Mouse (Mus musculus): ENCODE data around the gene Hoxa11. TPM values are rescaled to one million over a fixed set of nuclear protein-coding genes. Genes with fewer than 3 reads are reported as not detected.

The Hoxa11 gene
- polyA plus RNA-seq, 1 experiment from 2014 or later: 27.9 TPM

DNA sequence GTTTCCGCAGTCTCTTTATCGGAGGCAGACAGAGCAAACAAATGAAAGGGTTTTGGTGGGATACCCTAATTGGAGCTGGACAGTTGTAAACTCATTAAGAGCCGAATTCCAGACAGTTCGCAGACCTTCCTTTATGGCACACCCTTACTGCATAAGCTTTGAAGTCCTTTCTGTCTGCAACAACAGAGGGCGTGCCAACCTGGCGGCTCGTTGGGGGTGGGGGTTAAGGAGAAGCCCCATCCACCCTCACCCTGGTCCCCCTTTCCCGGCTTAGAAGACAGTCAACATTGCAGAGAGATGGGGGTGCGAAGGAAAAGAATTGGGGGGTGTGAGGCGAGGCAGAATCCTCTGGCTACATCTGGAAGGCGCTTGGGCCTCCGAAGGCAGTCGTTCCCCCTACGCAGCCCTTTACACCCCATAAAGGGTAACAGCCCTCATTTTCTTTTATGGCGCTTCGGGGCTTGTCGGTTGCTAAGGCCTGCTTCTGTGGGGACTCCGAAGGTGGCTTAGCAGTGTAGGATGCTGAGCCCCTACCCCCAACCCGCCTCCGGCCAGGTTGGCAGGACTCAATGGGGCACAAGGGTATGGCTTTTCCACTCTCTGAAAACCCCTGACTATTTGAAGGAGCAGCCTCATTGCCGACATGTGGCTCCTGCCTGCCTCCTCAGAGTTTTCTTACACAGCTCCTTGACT lies 23.5 kb downstream of the Hoxa11 start:
- Histone ChIP-seq H3K4me3 (ENCODE audit: low read length) (peak overlapping the region; percentile 63), H3K36me3 (ENCODE audit: insufficient read depth, low read length) (0 out of 2 replicates have a peak, but pooled peaks cover 7% of the 10 kb centered on the region), H3K9me3 (ENCODE audit: low read length) (no peaks in the 10 kb centered on the region), H3K4me2 (replicated peaks; ENCODE audit: low read depth, low read length) (peak overlapping the region; percentile 81), H3K4me1 (ENCODE audit: insufficient read depth, low read length) (peaks cover 34% of the 10 kb centered on the region), H3K9ac (replicated peaks; ENCODE audit: low read length) (peak overlapping the region; percentile 85), H3K27me3 (ENCODE audit: insufficient read depth, low read length) (no peaks in the 10 kb centered on the region), H3K27ac (ENCODE audit: low read length) (peak overlapping the region; percentile 97)
- ATAC-seq (ENCODE audit: low FRiP score, low TSS enrichment): peak; percentile 32
- WGBS: 5% methylated on average over 21 of the region's 21 CpGs

DNA sequence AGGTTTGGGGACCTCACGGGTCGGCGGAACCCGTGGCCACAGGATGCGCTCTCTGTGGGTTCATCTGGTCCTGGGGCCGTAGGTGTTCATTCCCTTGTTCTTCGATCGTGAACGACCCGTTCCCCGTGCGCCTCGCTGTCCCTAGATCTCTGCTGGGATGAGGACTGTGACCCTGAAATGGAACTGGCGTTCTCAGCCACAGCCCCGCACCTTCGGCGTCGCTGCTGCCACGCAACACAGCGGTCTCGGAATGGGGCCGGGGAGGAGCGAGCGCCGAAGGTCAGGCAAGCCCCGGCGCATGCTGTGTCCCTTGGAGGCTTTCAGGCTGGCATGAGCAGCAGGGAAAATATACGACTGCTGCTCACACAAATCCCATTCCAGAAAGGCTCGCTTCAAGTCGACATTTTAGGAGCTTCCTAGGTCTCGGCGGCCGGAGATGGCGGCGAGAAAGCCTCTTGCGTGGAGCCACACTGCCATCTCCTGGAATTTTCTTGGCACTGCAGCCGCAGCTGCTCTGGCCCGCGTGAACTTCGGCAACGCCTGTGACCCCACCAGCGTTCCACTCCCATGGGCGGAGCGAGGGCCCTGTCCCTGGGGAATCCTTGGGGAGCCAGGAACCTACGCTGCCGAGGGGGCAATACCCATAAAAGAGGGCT lies 24.1 kb downstream of the Hoxa11 start, which contains the start of gene Hoxa7:
Hoxa7 (minus strand) TSS at position 518 of the 656 bp plus-strand sequence.
- Histone ChIP-seq H3K9ac (replicated peaks; ENCODE audit: low read length) (peak within 1 kb of the TSS; percentile 95), H3K4me2 (replicated peaks; ENCODE audit: low read depth, low read length) (peak within 1 kb of the TSS; percentile 81), H3K4me1 (ENCODE audit: insufficient read depth, low read length) (peaks cover 34% of the 10 kb centered on the region), H3K9me3 (ENCODE audit: low read length) (no peaks in the 10 kb centered on the region), H3K4me3 (ENCODE audit: low read length) (peak within 1 kb of the TSS; percentile 63), H3K27me3 (ENCODE audit: insufficient read depth, low read length) (no peaks in the 10 kb centered on the region), H3K27ac (ENCODE audit: low read length) (peak within 1 kb of the TSS; percentile 97), H3K36me3 (ENCODE audit: insufficient read depth, low read length) (0 out of 2 replicates have a peak, but pooled peaks cover 7% of the 10 kb centered on the region)
- WGBS: under 1% methylated on average over 46 of the region's 46 CpGs
- ATAC-seq (ENCODE audit: low FRiP score, low TSS enrichment): peak; percentile 28

DNA sequence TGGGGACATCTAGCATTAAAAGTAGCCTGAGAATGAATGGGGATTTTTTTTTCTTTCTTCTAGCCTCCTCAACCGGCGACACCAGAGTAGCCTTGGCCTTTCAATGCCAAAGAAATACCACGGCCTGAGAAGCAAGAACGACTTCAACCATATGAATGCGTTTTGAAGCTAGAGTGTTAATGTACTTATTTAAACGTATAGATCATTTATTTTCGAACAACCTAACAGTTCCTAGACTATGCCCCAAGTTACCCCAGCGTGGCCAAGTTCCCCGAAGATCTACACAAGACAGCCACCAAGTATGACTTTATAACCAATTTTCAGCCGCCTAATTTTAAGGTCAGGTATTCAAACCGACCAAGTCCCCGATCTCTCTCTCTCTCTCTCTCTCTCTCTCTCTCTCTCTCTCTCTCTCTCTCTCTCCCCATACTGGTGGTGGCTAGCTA lies 24.7 kb downstream of the Hoxa11 start:
- H3K36me3 ChIP-seq (ENCODE audit: insufficient read depth, low read length): 0 out of 2 replicates have a peak, but pooled peaks cover 7% of the 10 kb centered on the region
- H3K4me3 ChIP-seq (ENCODE audit: low read length): peak overlapping the region; percentile 63
- peaks cover 38% of the 10 kb centered on the region for H3K4me1 ChIP-seq (ENCODE audit: insufficient read depth, low read length)
- H3K4me2 ChIP-seq (replicated peaks; ENCODE audit: low read depth, low read length): peak overlapping the region; percentile 81
- peak overlapping the region; percentile 95 for H3K9ac ChIP-seq (replicated peaks; ENCODE audit: low read length)
- WGBS: 4% methylated on average over 12 of the region's 12 CpGs
- peak overlapping the region; percentile 97 for H3K27ac ChIP-seq (ENCODE audit: low read length)
- H3K27me3 ChIP-seq (ENCODE audit: insufficient read depth, low read length): no peaks in the 10 kb centered on the region
- H3K9me3 ChIP-seq (ENCODE audit: low read length): no peaks in the 10 kb centered on the region
- ATAC-seq (ENCODE audit: low FRiP score, low TSS enrichment): no peak

DNA sequence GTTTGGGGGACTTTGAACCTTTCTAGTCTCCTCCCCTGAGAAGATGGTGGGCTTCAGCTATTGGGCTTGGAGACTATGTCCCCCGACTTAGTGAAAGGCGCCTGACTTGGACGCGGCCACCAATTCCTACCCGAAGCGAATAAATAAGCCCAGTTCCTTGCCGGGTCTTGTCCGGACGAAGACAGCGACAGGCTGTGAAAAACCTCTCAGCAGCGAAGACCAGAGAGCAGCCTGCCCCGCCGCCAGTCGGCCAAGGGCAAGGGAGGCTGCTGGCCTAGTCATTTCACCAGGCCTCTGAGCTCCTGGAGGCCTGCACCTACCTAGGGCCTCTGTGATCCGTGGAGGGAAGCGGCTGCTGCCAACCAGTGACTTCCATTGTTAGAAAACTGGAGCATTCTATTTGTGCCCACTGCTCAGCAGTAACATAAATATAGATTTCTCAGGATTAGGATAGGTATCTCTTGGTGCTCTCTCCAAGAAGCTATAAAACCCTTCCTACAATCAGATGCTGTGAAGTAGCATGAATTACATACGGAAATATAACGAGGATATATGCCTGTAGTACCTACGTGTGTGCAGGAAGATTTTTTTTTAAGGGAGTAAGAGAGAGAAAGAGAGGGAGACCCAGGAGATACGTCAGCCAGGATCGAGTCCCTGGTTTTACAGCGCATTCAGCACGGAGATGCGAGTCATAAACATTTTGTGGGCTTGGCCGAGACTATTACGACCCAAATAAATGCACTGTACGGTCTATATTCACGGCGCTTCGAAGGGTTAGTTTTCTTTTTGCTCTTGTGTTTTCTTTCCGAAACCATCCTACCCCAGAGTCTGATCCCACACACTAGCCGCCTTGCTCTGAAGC lies 25.4 kb downstream of the Hoxa11 start:
- Histone ChIP-seq H3K4me1 (ENCODE audit: insufficient read depth, low read length) (peaks cover 43% of the 10 kb centered on the region), H3K36me3 (ENCODE audit: insufficient read depth, low read length) (0 out of 2 replicates have a peak, but pooled peaks cover 7% of the 10 kb centered on the region), H3K27ac (ENCODE audit: low read length) (peak overlapping the region; percentile 97), H3K9me3 (ENCODE audit: low read length) (no peaks in the 10 kb centered on the region), H3K27me3 (ENCODE audit: insufficient read depth, low read length) (no peaks in the 10 kb centered on the region), H3K9ac (replicated peaks; ENCODE audit: low read length) (peak overlapping the region; percentile 95), H3K4me2 (replicated peaks; ENCODE audit: low read depth, low read length) (peak overlapping the region; percentile 81), H3K4me3 (ENCODE audit: low read length) (peak overlapping the region; percentile 63)
- no peak for ATAC-seq (ENCODE audit: low FRiP score, low TSS enrichment)
- 14% methylated on average over 32 of the region's 32 CpGs for WGBS

DNA sequence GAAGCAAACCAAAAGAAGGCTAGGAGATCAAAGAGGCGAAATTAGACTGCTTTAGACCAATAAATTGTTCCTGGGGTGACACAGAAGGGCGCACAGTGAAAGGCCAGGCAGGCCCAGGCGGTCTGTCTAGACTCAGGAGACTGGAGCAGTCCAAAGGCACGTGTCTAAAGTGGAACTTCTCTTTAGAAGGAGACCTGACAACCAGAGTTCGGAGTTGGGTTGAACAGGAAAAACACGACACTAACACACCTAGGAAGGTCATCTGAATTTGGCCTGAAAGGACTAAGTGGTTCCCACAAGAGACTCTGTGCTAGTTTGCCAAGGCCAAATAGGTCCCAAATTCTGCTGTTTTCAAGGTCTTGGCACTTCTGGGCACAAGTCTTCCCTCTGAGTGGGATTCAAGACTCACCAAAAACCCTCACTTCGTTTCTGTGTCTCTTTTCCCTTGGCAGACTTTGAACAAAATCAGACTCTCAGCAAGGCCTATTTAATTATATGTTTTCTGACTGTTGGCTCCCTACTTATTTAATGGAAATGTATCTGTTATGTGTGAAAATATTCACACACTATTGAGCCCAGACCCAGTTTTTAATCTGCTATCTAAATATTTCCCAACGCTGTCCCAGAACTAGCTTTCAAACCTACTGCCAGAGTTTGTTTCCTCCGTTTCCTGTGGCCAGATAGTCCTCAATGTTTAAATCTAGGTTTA lies 26.2 kb downstream of the Hoxa11 start:
- H3K27me3 ChIP-seq (ENCODE audit: insufficient read depth, low read length): no peaks in the 10 kb centered on the region
- peak overlapping the region; percentile 97 for H3K27ac ChIP-seq (ENCODE audit: low read length)
- 28% methylated on average over 9 of the region's 9 CpGs for WGBS
- peak overlapping the region; percentile 95 for H3K9ac ChIP-seq (replicated peaks; ENCODE audit: low read length)
- H3K4me3 ChIP-seq (ENCODE audit: low read length): peak overlapping the region; percentile 63
- H3K4me1 ChIP-seq (ENCODE audit: insufficient read depth, low read length): peaks cover 50% of the 10 kb centered on the region
- peak overlapping the region; percentile 81 for H3K4me2 ChIP-seq (replicated peaks; ENCODE audit: low read depth, low read length)
- H3K9me3 ChIP-seq (ENCODE audit: low read length): no peaks in the 10 kb centered on the region
- no peak for ATAC-seq (ENCODE audit: low FRiP score, low TSS enrichment)
- 0 out of 2 replicates have a peak, but pooled peaks cover 7% of the 10 kb centered on the region for H3K36me3 ChIP-seq (ENCODE audit: insufficient read depth, low read length)

DNA sequence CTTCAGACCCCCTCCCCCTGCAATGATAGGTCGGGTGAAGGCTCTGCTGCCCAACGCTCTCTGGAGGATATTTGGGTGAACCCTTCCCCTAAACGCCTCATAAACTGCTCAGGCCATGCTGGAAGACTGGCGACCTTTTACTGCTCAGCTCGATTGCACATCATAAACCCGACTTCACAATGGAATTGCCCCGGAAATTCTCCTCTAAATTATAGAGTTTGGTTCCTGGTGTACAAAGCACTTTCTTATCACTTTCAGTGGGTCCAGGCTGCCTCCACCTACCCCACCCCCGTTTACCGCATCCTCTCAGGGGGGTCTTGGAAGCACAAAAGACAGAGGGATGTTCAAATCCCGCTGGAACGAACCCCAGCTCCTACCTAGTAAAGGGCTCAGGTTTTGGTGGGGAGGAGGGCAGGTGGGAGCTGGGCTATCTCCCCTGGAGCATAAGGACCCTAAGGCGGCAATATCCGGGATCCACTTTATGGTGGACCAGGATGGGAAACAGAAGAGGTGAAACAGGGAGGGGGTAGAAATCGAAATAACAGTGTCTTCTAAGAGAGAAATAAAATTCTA lies 26.9 kb downstream of the Hoxa11 start:
- Histone ChIP-seq H3K4me3 (ENCODE audit: low read length) (peak overlapping the region; percentile 71), H3K27ac (ENCODE audit: low read length) (peak overlapping the region; percentile 97), H3K9ac (replicated peaks; ENCODE audit: low read length) (peak overlapping the region; percentile 95)

DNA sequence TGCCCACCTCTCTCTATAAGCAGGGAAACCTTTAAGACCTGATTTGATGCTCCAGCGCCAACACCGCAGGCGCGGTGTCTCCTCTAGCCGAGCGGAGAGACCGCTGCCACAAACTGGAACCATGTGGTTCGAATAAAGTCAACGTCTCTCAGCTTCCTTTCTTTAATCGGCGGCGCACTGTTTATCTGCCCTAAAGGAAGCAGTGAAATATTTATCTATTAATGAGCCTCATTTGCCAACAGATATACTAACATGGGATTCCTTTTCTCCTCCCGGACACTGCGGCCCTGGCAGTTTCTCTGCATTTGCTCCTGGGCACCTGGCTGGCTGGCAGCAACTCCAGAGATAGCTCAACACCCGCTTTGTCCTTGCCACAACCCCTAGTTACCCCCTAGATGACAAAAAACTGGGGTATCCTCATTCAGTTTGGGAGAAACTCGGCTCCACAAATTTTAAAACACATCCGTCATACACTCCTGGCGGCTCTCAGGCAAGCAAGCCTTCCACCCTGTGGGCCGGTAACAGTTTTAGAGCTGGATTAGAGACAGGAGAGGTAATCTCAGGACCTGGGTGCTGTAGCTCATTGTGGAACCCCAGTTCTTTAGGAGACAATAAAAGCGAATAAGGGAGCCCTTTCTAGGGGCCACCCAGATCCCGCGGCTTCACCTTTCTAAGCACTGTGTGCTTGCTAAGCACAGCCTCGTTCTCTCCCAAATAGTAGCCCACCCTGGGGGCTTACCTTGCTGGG lies 27.5 kb downstream of the Hoxa11 start:
- ATAC-seq (ENCODE audit: low FRiP score, low TSS enrichment): no peak
- Histone ChIP-seq H3K27ac (ENCODE audit: low read length) (peak overlapping the region; percentile 97), H3K4me2 (replicated peaks; ENCODE audit: low read depth, low read length) (peak overlapping the region; percentile 81)

More for the DNA sequence above, 26.9 kb downstream of the Hoxa11 start:
- no peak for ATAC-seq (ENCODE audit: low FRiP score, low TSS enrichment)
- Histone ChIP-seq H3K4me1 (ENCODE audit: insufficient read depth, low read length) (peaks cover 55% of the 10 kb centered on the region), H3K36me3 (ENCODE audit: insufficient read depth, low read length) (0 out of 2 replicates have a peak, but pooled peaks cover 2% of the 10 kb centered on the region), H3K4me2 (replicated peaks; ENCODE audit: low read depth, low read length) (peak overlapping the region; percentile 81), H3K9me3 (ENCODE audit: low read length) (no peaks in the 10 kb centered on the region), H3K27me3 (ENCODE audit: insufficient read depth, low read length) (no peaks in the 10 kb centered on the region)
- WGBS: 14% methylated on average over 14 of the region's 14 CpGs

DNA sequence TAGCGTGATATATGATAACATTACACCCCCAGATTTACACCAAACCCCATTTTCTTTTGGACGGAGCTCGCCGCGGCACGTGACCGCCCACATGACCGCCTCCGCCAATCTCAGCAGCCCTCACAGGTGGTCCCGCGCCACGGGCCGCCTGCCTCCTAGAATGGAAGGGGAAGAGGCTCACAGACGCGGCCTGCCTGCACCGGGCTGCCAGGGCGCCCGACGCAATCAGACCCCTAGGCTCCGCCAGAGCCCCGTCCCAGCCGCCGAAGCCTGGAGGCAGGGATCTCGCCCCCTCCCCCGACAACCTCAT lies 28.2 kb downstream of the Hoxa11 start:
- H3K9ac ChIP-seq (replicated peaks; ENCODE audit: low read length): peak overlapping the region; percentile 95
- H3K36me3 ChIP-seq (ENCODE audit: insufficient read depth, low read length): no peaks in the 10 kb centered on the region
- peak overlapping the region; percentile 81 for H3K4me2 ChIP-seq (replicated peaks; ENCODE audit: low read depth, low read length)
- H3K27ac ChIP-seq (ENCODE audit: low read length): peak overlapping the region; percentile 97
- WGBS: 0% methylated on average over 25 of the region's 25 CpGs
- peak; percentile 83 for ATAC-seq (ENCODE audit: low FRiP score, low TSS enrichment)
- H3K4me1 ChIP-seq (ENCODE audit: insufficient read depth, low read length): peaks cover 57% of the 10 kb centered on the region
- H3K4me3 ChIP-seq (ENCODE audit: low read length): peak overlapping the region; percentile 71
- H3K9me3 ChIP-seq (ENCODE audit: low read length): no peaks in the 10 kb centered on the region
- H3K27me3 ChIP-seq (ENCODE audit: insufficient read depth, low read length): no peaks in the 10 kb centered on the region

More for the DNA sequence above, 27.5 kb downstream of the Hoxa11 start:
- H3K4me1 ChIP-seq (ENCODE audit: insufficient read depth, low read length): peaks cover 57% of the 10 kb centered on the region
- WGBS: 10% methylated on average over 23 of the region's 23 CpGs
- peak overlapping the region; percentile 95 for H3K9ac ChIP-seq (replicated peaks; ENCODE audit: low read length)
- H3K9me3 ChIP-seq (ENCODE audit: low read length): no peaks in the 10 kb centered on the region
- H3K36me3 ChIP-seq (ENCODE audit: insufficient read depth, low read length): no peaks in the 10 kb centered on the region
- no peaks in the 10 kb centered on the region for H3K27me3 ChIP-seq (ENCODE audit: insufficient read depth, low read length)
- peak overlapping the region; percentile 71 for H3K4me3 ChIP-seq (ENCODE audit: low read length)

Measured in kidney, embryonic 16.5 days (tissue).